Mouse (Mus musculus): ENCODE measurements at regions not wholly inside any gene's neighbourhood (a gene's known extent, or its start where the extent isn't known, plus 50 kb on each side); places are given as distances from the start of the nearest gene placed in this dataset.
A peak's percentile ranks its signal among the peaks of the same experiment; 100 is the strongest.

DNA sequence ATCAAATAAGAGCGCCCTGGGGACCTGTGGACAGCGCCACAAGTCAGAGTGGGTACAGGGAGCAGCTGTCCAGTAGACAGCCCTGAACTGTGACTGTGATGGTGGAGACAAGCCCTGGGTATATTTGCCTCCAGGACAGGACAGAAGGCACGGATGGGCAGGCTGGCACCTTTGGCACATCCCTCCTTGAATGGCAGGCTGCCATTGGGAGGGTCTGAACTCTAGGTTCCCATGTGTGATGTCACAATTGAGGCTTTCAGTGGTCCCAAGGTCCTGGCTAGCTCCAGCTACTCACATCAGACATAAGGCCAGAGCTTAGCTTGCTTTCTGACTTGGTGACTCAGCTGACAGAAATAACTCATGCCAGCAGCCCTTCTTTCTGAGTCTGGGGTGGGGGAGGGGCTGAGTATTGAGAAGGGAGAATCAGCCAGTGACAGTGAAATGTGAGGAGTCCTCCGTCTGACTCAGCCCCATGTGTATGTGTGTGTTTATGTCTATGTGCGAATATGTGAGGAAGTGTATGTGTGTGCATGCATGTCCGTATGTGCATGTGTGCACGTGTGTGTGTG lies 91.2 kb upstream of the Tpm1 start:
- Histone ChIP-seq H3K4me3 (ENCODE audit: insufficient read depth, low read length) (no peak overlapping the region), H3K4me1 (ENCODE audit: control insufficient read depth, insufficient read depth, low read length) (peaks cover 12% of the 10 kb centered on the region), H3K27ac (ENCODE audit: insufficient read depth, low read length) (no peak overlapping the region)
- no peak for TF ChIP-seq CTCF (IDR thresholded peaks at IDR 0.05; ENCODE audit: extremely low read depth, insufficient read depth, low read length)
- TF ChIP-seq POLR2A (IDR thresholded peaks at IDR 0.05; ENCODE audit: extremely low read depth, insufficient read depth, low read length): no peak

DNA sequence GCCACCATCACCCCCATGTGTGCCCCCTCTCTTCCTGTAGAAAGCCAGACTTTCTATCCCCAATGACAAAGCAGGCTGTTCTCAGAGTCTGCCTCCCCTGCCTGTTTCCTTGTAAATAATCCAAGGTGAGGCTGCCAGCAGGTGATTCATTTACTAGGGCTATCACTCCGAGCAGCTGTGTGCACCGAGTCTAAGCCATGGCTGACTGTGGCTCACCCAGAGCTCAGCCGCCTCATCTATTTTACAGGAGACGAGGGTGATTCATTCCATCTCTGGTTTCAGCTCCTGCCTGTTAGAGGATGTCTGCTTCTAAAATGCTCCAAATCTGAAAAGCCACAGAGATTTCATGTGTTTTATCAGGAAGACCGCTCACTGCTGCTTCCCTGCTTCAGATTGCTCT lies 88.5 kb upstream of the Tpm1 start:
- TF ChIP-seq POLR2A (IDR thresholded peaks at IDR 0.05; ENCODE audit: extremely low read depth, insufficient read depth, low read length) (no peak), CTCF (IDR thresholded peaks at IDR 0.05; ENCODE audit: extremely low read depth, insufficient read depth, low read length) (no peak)
- no peak overlapping the region for H3K4me3 ChIP-seq (ENCODE audit: insufficient read depth, low read length)
- H3K27ac ChIP-seq (ENCODE audit: insufficient read depth, low read length): 0 out of 2 replicates have a peak overlapping the region, but pooled peaks have one; percentile 51
- peaks cover 12% of the 10 kb centered on the region for H3K4me1 ChIP-seq (ENCODE audit: control insufficient read depth, insufficient read depth, low read length)

DNA sequence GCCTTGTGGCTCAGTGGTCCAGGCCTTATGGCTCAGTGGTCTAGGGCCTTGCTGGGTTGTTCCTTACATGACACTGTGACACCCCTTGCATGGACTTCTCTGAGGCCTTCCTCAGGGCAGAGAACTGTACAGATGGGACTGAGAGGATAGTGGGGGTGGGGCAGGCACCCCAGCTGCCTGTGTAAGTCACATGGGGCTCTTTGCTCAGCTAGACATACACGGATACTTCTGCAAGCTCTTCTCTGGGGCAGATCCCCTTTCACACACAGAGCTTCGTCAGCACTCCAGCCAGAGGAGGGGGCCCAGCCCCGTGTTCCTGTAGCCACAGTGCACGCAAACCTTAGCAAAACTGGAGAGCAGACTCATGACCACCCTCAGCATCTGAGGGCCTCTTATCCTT lies 87.9 kb upstream of the Tpm1 start:
- Histone ChIP-seq H3K27ac (ENCODE audit: insufficient read depth, low read length) (0 out of 2 replicates have a peak overlapping the region, but pooled peaks have one; percentile 51), H3K4me3 (ENCODE audit: insufficient read depth, low read length) (no peak overlapping the region), H3K4me1 (ENCODE audit: control insufficient read depth, insufficient read depth, low read length) (peaks cover 12% of the 10 kb centered on the region)
- TF ChIP-seq POLR2A (IDR thresholded peaks at IDR 0.05; ENCODE audit: extremely low read depth, insufficient read depth, low read length) (no peak), CTCF (IDR thresholded peaks at IDR 0.05; ENCODE audit: extremely low read depth, insufficient read depth, low read length) (no peak)

GRCm38 (mm10) chr9:67136166-67136565 lies 87.0 kb upstream of the Tpm1 start:
- Histone ChIP-seq H3K4me3 (ENCODE audit: insufficient read depth, low read length) (no peak overlapping the region), H3K4me1 (ENCODE audit: control insufficient read depth, insufficient read depth, low read length) (peaks cover 12% of the 10 kb centered on the region), H3K27ac (ENCODE audit: insufficient read depth, low read length) (no peak overlapping the region)
- TF ChIP-seq CTCF (IDR thresholded peaks at IDR 0.05; ENCODE audit: extremely low read depth, insufficient read depth, low read length): no peak
- no peak for TF ChIP-seq POLR2A (IDR thresholded peaks at IDR 0.05; ENCODE audit: extremely low read depth, insufficient read depth, low read length)

GRCm38 (mm10) chr9:67134378-67134777 lies 85.2 kb upstream of the Tpm1 start:
- H3K4me3 ChIP-seq (ENCODE audit: insufficient read depth, low read length): no peak overlapping the region
- TF ChIP-seq CTCF (IDR thresholded peaks at IDR 0.05; ENCODE audit: extremely low read depth, insufficient read depth, low read length) (no peak), POLR2A (IDR thresholded peaks at IDR 0.05; ENCODE audit: extremely low read depth, insufficient read depth, low read length) (no peak)
- peaks cover 7% of the 10 kb centered on the region for H3K4me1 ChIP-seq (ENCODE audit: control insufficient read depth, insufficient read depth, low read length)
- H3K27ac ChIP-seq (ENCODE audit: insufficient read depth, low read length): no peak overlapping the region

DNA sequence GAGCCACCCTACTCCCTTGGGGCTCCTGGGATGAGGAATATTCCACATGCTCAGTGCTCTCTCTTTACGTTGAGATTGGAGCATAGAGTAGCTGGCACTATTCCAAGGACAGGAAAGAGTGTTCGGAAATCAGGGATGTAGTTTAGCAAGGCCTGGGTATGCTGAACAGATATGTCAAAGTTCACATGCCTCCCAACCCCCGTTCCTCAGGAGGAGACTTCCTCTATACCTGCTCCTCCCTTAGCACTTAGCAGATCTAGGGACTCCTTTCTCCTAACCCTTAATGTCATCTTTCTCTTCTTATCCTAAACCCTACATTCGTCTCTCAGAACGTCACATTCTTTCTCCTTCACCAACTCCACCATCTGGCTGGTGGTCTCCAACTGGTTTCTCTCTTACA lies 83.2 kb upstream of the Tpm1 start:
- Histone ChIP-seq H3K4me3 (ENCODE audit: insufficient read depth, low read length) (no peak overlapping the region), H3K27ac (ENCODE audit: insufficient read depth, low read length) (no peak overlapping the region), H3K4me1 (ENCODE audit: control insufficient read depth, insufficient read depth, low read length) (peaks cover 5% of the 10 kb centered on the region)
- TF ChIP-seq POLR2A (IDR thresholded peaks at IDR 0.05; ENCODE audit: extremely low read depth, insufficient read depth, low read length) (no peak), CTCF (IDR thresholded peaks at IDR 0.05; ENCODE audit: extremely low read depth, insufficient read depth, low read length) (no peak)

DNA sequence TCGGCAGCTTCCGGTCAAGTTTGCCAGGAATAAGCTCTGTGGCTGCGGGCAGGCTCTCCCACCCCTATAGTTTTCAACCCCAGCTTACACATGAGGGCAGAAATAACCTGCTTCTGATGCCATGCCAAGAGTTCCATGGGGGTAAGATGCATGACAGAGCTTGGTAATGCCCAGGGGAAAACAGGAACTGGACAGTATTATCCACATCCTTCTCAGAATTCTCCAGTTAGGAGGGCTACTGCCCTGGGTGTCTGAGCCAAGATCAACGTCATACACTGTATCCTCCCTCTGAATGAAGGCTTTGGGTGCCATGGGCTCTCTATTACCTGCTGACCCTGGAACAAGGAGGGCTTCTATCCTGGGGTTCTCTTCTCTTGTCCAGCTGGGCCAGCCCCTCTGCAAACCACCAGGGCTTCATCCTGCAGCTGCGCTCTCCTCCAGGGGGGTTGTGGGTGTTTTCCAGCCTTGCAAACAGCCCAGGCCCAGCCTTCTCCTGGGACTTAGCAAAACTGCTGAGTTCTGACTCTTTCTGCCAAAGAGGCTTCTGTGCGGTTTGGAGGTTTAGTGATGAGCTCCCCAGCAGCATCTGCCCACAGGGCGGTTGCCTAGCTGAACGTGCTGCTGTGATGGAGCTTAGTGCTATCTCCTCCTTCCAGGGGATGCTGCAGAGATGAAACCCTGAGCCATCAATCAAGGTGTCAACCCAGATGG lies 81.7 kb upstream of the Tpm1 start:
- TF ChIP-seq CTCF (IDR thresholded peaks at IDR 0.05; ENCODE audit: extremely low read depth, insufficient read depth, low read length) (no peak), POLR2A (IDR thresholded peaks at IDR 0.05; ENCODE audit: extremely low read depth, insufficient read depth, low read length) (no peak)
- Histone ChIP-seq H3K27ac (ENCODE audit: insufficient read depth, low read length) (no peak overlapping the region), H3K4me3 (ENCODE audit: insufficient read depth, low read length) (no peak overlapping the region), H3K4me1 (ENCODE audit: control insufficient read depth, insufficient read depth, low read length) (no peaks in the 10 kb centered on the region)

DNA sequence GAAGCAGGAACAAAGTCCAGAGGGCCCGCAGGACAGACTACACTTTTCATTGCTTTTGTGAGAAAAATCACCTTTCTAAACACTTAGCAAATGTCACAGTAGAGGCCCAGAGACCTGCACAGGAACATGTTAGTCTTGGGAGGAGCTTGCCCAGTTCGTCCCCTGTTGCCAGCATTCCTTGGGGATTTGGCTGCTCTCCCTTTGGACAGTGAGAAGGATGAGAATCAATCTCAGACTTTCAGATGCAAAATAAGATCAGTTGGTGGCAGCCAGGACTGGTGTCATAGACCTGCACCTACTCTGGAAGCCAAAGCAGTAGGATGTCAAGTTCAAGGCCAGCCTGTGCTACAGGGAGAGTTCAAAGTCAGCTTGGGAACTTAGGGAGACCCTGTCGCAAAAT lies 80.7 kb upstream of the Tpm1 start:
- no peak overlapping the region for H3K4me3 ChIP-seq (ENCODE audit: insufficient read depth, low read length)
- no peak overlapping the region for H3K27ac ChIP-seq (ENCODE audit: insufficient read depth, low read length)
- H3K4me1 ChIP-seq (ENCODE audit: control insufficient read depth, insufficient read depth, low read length): no peaks in the 10 kb centered on the region
- no peak for TF ChIP-seq POLR2A (IDR thresholded peaks at IDR 0.05; ENCODE audit: extremely low read depth, insufficient read depth, low read length)
- no peak for TF ChIP-seq CTCF (IDR thresholded peaks at IDR 0.05; ENCODE audit: extremely low read depth, insufficient read depth, low read length)

DNA sequence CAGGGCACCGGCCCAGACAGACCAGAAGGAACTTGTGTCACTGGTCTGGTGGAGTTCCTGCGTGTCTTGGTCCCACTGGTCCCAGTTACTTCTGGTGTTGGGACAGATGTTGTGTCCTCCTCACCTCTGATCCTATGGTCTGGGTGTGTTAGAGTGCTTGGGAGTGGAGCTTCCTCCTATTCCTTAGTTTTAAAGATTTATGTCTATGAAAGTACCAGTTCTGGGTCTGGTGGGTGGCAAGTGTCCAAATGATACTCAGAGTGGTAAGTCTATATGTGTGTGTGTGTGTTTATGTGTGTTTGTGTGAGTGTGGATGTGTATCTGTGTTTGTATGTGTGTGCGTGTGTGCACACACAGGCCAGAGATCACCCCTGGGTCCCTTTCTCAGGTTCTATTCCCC lies 79.9 kb upstream of the Tpm1 start:
- H3K4me1 ChIP-seq (ENCODE audit: control insufficient read depth, insufficient read depth, low read length): no peaks in the 10 kb centered on the region
- H3K4me3 ChIP-seq (ENCODE audit: insufficient read depth, low read length): no peak overlapping the region
- TF ChIP-seq POLR2A (IDR thresholded peaks at IDR 0.05; ENCODE audit: extremely low read depth, insufficient read depth, low read length): no peak
- TF ChIP-seq CTCF (IDR thresholded peaks at IDR 0.05; ENCODE audit: extremely low read depth, insufficient read depth, low read length): no peak
- H3K27ac ChIP-seq (ENCODE audit: insufficient read depth, low read length): no peak overlapping the region

DNA sequence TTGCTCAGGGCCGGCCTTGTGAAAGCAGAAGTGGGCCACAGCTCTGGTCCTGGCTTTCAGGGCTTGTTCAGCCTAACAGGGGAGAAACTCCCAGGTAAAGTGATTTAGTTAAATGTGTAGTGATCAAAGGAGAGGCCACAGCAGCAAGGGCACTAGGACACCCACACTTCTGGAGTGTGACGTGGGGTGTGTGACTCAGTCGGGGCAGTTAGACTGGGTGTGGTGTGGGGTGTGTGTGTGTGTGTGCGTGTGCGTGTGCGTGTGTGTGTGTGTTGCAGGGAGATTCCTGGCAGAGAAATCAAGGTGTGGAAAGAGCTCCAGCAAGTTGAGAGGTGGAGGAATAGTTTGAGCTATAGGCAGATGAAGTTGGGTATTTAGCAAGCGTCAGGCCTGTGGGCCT lies 72.5 kb upstream of the Tpm1 start:
- no peak overlapping the region for H3K27ac ChIP-seq (ENCODE audit: insufficient read depth, low read length)
- TF ChIP-seq CTCF (IDR thresholded peaks at IDR 0.05; ENCODE audit: extremely low read depth, insufficient read depth, low read length) (no peak), POLR2A (IDR thresholded peaks at IDR 0.05; ENCODE audit: extremely low read depth, insufficient read depth, low read length) (no peak)
- no peak overlapping the region for H3K4me3 ChIP-seq (ENCODE audit: insufficient read depth, low read length)
- no peaks in the 10 kb centered on the region for H3K4me1 ChIP-seq (ENCODE audit: control insufficient read depth, insufficient read depth, low read length)

All from cortical plate, adult 2 months (tissue).